Mouse (Mus musculus) stomach, postnatal 0 days (tissue): ENCODE measurements around the gene Brd1. TPM values are rescaled to one million over a fixed set of nuclear protein-coding genes. Genes with fewer than 3 reads are reported as not detected.

Source experiments
- ATAC-seq: fragments of 200-750 bp; cut with Nextera tagmentation; 2 replicates; pipeline ENCODE4 v1.8.0; 2017; ENCODE audit not compliant: low FRiP score, low TSS enrichment
- DNase-seq: peaks from one replicate; pipeline ENCODE4 v3.0.0-alpha.2; 2016; ENCODE audit warnings: low spot score
- H3K27ac ChIP-seq: fragments of 300-500 bp; sonication (generic); replicated peaks from 2 replicates; pipeline ENCODE4 v1.5.1; 2014; ENCODE audit warnings: mild to moderate bottlenecking, control low read depth
- H3K27me3 ChIP-seq: fragments of 300-500 bp; sonication (generic); 2 replicates; pipeline ENCODE4 v1.6.1; 2014; ENCODE audit warnings: low read length; ENCODE audit not compliant: control insufficient read depth, insufficient read depth
- H3K36me3 ChIP-seq: fragments of 300-500 bp; sonication (generic); 2 replicates; pipeline ENCODE4 v1.6.1; 2014; ENCODE audit warnings: low read length, mixed read lengths; ENCODE audit not compliant: control insufficient read depth, insufficient read depth
- H3K4me1 ChIP-seq: fragments of 300-500 bp; sonication (generic); replicated peaks from 2 replicates; pipeline ENCODE4 v1.6.1; 2014; ENCODE audit warnings: antibody characterized with exemption; ENCODE audit not compliant: control insufficient read depth, insufficient read depth
- H3K4me2 ChIP-seq: fragments of 300-500 bp; sonication (generic); replicated peaks from 2 replicates; pipeline ENCODE4 v1.6.1; 2014; ENCODE audit warnings: low read depth, mild to moderate bottlenecking, control low read depth, moderate library complexity
- H3K4me3 ChIP-seq: fragments of 300-500 bp; sonication (generic); 2 replicates; pipeline ENCODE4 v1.5.1; 2014; ENCODE audit warnings: low read depth, low read length, control low read depth
- H3K9ac ChIP-seq: fragments of 300-500 bp; sonication (generic); 2 replicates; pipeline ENCODE4 v1.6.1; 2014; ENCODE audit warnings: mild to moderate bottlenecking, low read length, control low read depth, mixed read lengths
- H3K9me3 ChIP-seq: fragments of 300-500 bp; sonication (generic); 2 replicates; pipeline ENCODE4 v1.6.1; 2016; ENCODE audit warnings: low read length; ENCODE audit not compliant: control insufficient read depth
- CTCF ChIP-seq: IDR thresholded peaks from 2 replicates; pipeline ENCODE4 v1.5.1; 2016; ENCODE audit warnings: antibody characterized with exemption, low read depth, mild to moderate bottlenecking, moderate library complexity
- EP300 ChIP-seq: optimal IDR thresholded peaks from 2 replicates; pipeline ENCODE3; 2016; ENCODE audit warnings: antibody characterized with exemption
- WGBS: fragments of 180-500 bp; shearing (Covaris S2); extraction: QIAGEN DNeasy Blood & Tissue Kit; methylation state at CpG from one replicate; pipeline ENCODE4 v1.1.7; 2014; 5-methylcytosine and 5-hydroxymethylcytosine counted together
- polyA plus RNA-seq: library from polyadenylated mRNA; unstranded; fragments of >200 nt; fragmentation: Nextera tagmentation; extraction: Ambion mirVana; gene quantifications from 2 replicates; pipeline ENCODE4 v1.2.1, GENCODE M21; 2015

Brd1 gene
- polyA plus RNA-seq, 1 experiment from 2014 or later: 10.8 TPM

DNA sequence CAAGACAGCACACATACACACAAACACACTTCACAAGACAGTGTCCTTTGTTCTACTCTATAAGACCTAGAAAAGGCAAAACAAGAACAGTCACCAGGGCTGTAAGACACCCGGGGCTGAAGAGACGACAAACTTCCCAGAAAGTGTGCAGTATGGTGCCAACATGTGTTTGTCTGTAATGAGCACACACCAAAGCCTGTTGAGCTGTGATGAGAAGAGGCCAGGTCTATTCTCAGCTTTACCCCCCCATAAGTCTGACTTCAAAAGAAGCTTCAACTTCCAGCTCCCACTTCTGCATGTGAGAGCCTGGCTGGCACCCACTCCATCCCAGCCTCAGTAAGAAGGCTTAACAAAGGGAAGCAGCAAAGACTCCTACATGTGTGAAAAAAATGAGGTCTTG is 65.3 kb downstream of the Brd1 start:
- DNase-seq: no peak
- Histone ChIP-seq H3K4me3 (no peak overlapping the region), H3K27ac (no peak overlapping the region), H3K4me1 (no peaks in the 10 kb centered on the region), H3K9me3 (no peaks in the 10 kb centered on the region), H3K36me3 (no peaks in the 10 kb centered on the region), H3K4me2 (no peak overlapping the region), H3K27me3 (no peaks in the 10 kb centered on the region), H3K9ac (no peak overlapping the region)
- WGBS: 88% methylated on average over 2 of the region's 2 CpGs
- ATAC-seq: no peak
- no peak for TF ChIP-seq EP300
- TF ChIP-seq CTCF: no peak

DNA sequence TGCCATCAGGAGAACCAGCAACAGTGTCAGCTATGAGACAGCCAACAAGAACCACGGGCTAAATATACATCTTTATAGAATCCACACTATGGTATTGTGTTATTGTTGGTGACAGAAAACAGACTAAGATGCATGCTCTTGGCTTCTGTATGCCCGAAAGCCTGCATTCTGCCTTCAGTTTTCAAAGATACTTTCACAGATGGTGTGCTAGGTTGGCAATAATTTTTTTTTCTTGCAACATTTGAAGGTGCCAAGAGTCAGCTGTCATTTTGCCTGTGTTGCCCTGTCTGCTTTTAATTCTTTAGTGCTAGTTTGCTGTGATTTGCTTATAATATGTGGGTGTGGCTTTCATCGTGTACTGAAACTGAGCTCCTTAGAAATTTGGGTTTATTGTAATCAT is 66.4 kb downstream of the Brd1 start:
- no peaks in the 10 kb centered on the region for H3K4me1 ChIP-seq
- H3K9ac ChIP-seq: no peak overlapping the region
- 76% methylated on average over 3 of the region's 3 CpGs for WGBS
- DNase-seq (no peak), ATAC-seq (no peak)
- no peak overlapping the region for H3K4me3 ChIP-seq
- no peaks in the 10 kb centered on the region for H3K9me3 ChIP-seq
- no peaks in the 10 kb centered on the region for H3K36me3 ChIP-seq
- no peak overlapping the region for H3K27ac ChIP-seq
- TF ChIP-seq CTCF (no peak), EP300 (no peak)
- H3K4me2 ChIP-seq: no peak overlapping the region
- no peaks in the 10 kb centered on the region for H3K27me3 ChIP-seq

DNA sequence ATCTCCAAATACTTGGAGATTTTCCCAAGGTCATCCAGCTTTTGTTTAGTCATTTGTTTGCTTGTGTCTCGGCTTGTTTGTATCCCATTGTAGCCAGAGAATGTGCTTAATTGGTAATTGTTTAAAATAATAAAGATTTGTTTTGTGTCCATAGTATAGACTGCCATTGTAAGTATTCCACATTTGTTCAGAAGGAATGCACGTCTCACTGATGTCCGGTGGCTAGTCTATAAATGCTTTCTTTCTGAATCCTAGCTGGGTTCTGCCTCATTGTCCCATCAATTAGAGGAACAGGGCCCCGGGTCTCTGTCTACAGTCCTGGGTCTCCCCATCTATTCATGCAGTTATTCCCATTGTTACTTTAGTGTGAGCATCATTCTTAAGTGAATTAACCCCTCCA is 68.2 kb downstream of the Brd1 start:
- Histone ChIP-seq H3K27me3 (no peaks in the 10 kb centered on the region), H3K27ac (no peak overlapping the region), H3K4me3 (no peak overlapping the region), H3K9me3 (no peaks in the 10 kb centered on the region), H3K4me1 (no peaks in the 10 kb centered on the region), H3K4me2 (no peak overlapping the region), H3K9ac (no peak overlapping the region), H3K36me3 (no peaks in the 10 kb centered on the region)
- DNase-seq: no peak
- ATAC-seq: no peak
- 67% methylated on average over 4 of the region's 4 CpGs for WGBS
- no peak for TF ChIP-seq EP300

DNA sequence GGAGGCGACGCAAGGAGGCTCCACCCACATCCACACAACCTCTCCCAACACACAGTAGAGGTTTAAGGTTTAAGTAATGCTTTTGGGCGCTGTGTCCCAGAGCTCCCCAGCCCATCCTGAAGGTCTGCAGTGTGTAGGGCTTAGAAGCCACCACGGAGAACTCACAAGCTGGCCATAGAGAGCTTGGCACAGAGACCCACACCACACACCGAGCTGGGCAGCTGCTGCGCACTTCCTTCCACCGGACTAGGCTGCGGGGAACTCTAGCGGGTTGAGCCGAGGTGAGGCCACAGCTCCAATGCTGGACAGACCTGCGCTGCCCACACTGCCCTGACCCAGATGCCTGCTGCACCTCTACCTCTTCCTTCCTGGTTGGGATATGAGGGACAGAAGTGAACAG is 71.0 kb downstream of the Brd1 start:
- TF ChIP-seq CTCF (no peak), EP300 (no peak)
- no peak for DNase-seq
- no peak for ATAC-seq
- Histone ChIP-seq H3K27ac (no peak overlapping the region), H3K4me3 (no peak overlapping the region), H3K36me3 (no peaks in the 10 kb centered on the region), H3K4me1 (no peaks in the 10 kb centered on the region), H3K4me2 (no peak overlapping the region), H3K27me3 (no peaks in the 10 kb centered on the region), H3K9ac (no peak overlapping the region), H3K9me3 (no peaks in the 10 kb centered on the region)
- 28% methylated on average over 11 of the region's 11 CpGs for WGBS

DNA sequence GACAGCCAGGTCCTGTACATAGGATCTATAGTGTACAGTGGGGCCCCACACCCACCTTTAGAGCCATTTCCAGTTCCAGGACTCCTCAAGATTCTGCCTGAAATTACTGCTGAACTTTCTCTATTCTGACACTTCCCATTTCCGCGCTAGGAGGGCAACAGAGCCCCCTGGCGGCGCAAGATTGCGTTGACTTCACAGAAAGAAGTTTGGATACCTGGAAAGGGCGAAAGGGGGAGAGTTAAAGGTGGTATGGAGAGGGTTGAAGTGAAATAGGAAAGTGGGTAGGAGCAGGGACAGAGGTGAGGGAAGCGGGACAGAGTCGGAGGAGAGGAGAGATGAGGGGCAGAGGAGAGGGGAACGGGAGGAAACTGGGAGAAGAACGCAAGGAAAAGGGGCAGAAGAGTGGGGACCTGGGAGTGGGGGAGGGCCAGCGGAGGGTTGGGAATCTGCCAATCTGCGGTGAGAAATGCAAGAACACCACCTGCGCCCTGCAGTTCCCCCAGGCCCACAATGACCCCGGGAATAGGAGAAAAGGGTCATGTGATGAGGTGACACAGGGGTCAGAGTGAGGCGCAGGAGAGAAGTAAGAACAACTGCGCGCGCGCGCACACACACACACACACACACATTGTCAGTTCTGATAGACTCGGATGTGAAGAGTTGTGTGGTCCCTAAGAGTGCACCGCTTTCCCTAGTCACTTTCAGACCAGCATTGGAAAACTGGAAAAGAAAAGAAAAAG is 71.8 kb downstream of the Brd1 start:
- no peaks in the 10 kb centered on the region for H3K4me1 ChIP-seq
- H3K9me3 ChIP-seq: no peaks in the 10 kb centered on the region
- peak; percentile 67 for DNase-seq
- WGBS: 6% methylated on average over 22 of the region's 22 CpGs
- TF ChIP-seq CTCF: peak; percentile 81
- TF ChIP-seq EP300: no peak
- no peaks in the 10 kb centered on the region for H3K27me3 ChIP-seq
- no peak overlapping the region for H3K9ac ChIP-seq
- no peak for ATAC-seq
- no peaks in the 10 kb centered on the region for H3K36me3 ChIP-seq
- no peak overlapping the region for H3K27ac ChIP-seq
- H3K4me3 ChIP-seq: no peak overlapping the region
- H3K4me2 ChIP-seq: peak overlapping the region; percentile 23; the same call in 1 of the 2 replicates

DNA sequence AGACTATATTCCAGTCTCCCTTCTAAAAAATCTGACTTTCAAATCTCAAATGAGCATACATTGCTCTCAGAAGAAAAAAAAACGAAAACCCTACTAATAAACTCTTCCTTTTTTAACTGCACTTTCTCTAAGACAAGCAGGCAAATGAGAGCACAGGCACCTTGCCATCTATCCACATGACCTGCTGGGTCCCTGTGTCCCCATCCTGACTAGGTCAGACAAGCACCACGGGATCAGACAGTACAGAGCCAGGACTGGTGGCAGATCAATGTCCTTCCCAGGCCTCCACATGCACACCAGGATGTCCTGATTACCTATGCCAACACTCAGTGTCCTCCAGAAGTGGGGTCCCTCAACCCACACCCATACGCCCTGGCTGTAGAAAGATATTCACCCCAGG is 72.4 kb downstream of the Brd1 start:
- Histone ChIP-seq H3K4me2 (no peak overlapping the region), H3K4me1 (no peaks in the 10 kb centered on the region), H3K9ac (no peak overlapping the region), H3K36me3 (no peaks in the 10 kb centered on the region), H3K9me3 (no peaks in the 10 kb centered on the region), H3K4me3 (no peak overlapping the region), H3K27ac (no peak overlapping the region), H3K27me3 (no peaks in the 10 kb centered on the region)
- TF ChIP-seq EP300 (no peak), CTCF (no peak)
- DNase-seq: no peak
- WGBS: 53% methylated on average over 3 of the region's 3 CpGs
- ATAC-seq: no peak
